Mouse (Mus musculus): ENCODE data around the gene Robo1. TPM values are rescaled to one million over a fixed set of nuclear protein-coding genes. Genes with fewer than 3 reads are reported as not detected.

Robo1 gene
- polyA plus RNA-seq (2012; rRNA removed): 1.3 and 3.5 TPM in 2 replicates

DNA sequence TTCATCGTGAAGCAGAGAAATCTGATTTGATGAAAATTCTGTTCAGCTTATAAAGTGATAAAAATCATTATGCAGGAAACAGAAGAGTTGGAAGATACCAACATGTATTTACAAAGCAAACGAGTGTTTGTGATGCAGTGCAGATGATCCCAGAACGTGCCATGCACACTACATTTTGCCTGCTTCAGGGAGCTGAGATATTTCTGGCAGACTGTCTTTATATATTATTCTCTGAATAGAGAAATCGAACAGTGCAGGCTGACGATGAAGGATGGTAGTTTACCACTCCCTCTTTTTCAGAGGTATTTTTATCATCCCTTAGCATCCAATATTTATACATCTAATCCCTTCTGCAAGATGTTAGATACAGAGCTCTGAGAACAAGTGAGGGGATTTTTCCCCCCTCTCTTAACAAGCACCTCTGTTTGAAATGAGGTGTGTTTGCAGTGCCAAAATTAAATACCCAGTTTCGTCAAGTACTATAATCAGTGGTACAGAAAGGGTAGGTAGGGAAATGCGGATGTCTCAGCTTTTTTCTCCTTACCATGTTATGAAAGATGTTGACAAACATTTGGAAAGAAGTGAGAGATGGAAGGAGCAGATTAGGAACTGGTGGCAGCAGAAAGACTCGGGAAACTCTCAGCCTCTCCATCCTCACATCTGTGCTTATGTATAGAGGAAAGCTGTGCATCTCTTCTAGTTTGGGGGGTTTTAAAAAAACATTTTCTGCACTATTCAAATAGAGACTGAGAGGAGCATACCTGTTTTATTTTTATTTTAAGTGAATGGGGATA, at the start of gene Robo1:
Gene Robo1, plus strand, starts transcription at position 770 of the 794 bp plus-strand sequence.
- DNase-seq (ENCODE audit: low read depth): no peak

DNA sequence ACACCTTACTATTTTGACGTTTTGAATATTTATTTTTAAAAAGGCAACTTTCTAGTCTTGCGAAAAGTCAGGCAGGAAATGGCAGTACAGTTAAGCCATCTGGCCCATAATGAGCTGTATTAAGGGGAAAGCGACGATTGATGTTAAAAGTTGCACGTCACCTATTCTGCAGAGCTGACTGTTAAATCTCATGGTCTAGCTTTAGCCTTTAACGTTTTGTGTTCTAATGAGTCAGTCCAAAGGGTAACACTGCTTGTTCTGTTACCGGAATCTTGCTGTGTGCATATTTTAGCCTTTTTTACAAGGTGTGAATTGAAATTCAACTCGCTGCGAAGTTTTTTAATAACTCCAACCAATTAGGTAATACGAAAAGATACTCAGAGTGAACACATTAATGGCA, 40.3 kb upstream of the Robo1 start:
- no peak for DNase-seq (ENCODE audit: low read depth)

DNA sequence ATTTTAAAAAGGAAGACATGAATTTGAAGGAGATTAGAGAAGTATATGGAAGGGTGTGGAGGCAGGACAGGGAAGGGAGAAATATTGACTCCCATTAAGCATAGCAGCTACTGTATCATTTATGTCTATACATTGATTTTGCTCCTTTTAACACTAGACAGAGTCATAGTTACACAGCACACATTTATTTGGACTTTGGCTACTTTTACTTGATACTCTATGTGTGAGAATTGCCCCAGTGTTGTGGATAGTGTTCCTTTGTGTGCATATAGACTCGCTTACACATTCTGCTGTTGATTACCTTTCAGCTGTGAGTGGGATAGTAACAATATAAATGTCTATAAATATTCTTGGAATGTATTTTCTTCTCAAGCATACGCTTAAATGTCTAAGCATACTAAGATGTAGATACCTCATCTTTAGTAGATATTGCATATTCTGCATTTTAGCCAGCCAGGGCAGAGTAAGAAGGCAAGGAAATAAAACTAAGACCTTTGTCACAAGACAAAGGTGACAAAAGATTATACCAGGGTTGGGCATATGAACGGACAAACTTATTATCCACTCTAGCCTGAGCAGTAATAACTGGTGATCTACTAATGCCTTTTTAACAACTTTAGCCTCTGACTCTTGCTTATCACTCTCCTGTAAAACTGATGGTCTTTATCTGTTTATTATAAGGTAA, 31.6 kb upstream of the Robo1 start:
- no peak for DNase-seq (ENCODE audit: low read depth)

GRCm38 (mm10) chr16:72308331-72308668, 194 bp downstream of the Robo1 start:
- DNase-seq (ENCODE audit: low read depth): no peak

- no peak for DNase-seq (ENCODE audit: low read depth)
Observed at GRCm38 (mm10) chr16:72327321-72327720, 19.2 kb downstream of the Robo1 start.

DNA sequence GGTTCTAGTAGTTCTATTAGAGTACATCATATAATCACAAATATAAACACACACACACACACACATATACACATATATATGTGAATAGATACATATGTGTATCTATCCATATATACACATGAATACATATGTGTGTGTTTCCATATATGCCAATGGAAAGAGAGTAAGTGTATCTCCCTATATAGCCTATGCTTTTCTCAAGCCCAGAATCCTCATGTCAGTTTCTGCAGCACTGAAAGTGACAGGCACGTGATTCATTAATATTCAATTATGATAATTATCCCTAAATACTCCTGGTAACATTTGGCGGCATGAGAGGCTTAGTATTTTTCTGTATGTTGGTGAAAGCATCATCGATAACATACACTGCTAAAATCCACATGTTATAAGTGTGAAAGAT, 20.5 kb downstream of the Robo1 start:
- no peak for DNase-seq (ENCODE audit: low read depth)

DNA sequence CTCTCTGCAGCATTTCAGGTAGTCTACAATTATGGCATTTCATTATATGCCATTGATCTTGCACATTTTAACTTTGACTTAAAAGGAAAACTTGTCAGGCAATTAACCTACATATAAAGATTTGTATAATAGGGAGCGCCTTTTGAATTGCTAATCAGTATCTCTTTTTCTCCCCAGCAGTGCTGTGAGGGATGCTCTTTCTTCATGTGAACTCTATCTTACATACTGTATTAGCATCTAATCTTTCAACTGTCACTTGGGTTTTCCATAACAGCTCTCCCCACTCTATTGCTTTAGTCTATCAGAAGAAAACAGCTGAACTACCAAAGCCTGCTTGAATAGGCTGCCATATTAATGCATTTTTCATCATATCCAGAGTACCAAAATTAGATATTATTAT, 29.7 kb downstream of the Robo1 start:
- no peak for DNase-seq (ENCODE audit: low read depth)

GRCm38 (mm10) chr16:72350422-72350821, 42.3 kb downstream of the Robo1 start:
- DNase-seq (ENCODE audit: low read depth): no peak

- no peak for DNase-seq (ENCODE audit: low read depth)
Observed at GRCm38 (mm10) chr16:72356515-72357357, 48.6 kb downstream of the Robo1 start.

GRCm38 (mm10) chr16:72376896-72377295, 68.8 kb downstream of the Robo1 start:
- DNase-seq (ENCODE audit: low read depth): no peak

DNA sequence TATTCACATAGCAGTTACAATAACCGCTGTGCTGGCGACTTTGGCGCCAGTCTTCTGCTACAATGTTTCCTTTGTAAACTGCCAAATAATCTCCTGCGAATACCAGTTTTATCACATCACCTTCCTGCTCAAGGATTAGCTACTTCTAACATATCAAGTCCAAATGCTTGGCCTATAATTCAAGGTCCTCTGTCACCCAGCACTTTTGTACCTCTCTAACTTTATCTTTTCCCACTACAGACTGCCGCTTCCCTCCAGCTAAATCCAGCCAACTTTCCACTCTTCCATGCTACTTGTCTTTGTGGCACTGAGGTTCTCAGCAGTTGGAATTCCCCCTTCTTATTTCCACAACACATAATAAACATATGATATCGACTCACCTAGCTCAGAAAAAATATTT, 73.7 kb downstream of the Robo1 start:
- no peak for DNase-seq (ENCODE audit: low read depth)

DNA sequence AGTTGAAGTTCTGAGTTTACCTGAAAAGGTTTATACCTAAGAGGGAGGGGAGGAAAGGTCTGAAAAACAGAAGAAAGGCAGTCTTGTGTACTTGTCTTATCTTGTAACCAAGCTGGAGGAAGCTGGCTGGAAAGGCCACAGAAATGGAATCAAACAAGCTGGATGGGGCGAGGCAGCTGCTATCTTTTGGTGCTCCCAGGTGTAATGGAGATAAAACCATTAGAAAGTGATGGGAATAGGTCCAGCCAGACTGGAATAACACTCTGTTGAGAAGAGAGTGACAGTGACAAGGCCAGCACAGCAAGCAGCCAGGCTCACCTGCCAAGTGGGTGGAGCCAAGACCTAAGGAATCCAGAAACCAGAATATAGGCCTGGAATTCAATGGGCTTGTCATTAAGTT, 75.5 kb downstream of the Robo1 start:
- DNase-seq (ENCODE audit: low read depth): no peak

DNA sequence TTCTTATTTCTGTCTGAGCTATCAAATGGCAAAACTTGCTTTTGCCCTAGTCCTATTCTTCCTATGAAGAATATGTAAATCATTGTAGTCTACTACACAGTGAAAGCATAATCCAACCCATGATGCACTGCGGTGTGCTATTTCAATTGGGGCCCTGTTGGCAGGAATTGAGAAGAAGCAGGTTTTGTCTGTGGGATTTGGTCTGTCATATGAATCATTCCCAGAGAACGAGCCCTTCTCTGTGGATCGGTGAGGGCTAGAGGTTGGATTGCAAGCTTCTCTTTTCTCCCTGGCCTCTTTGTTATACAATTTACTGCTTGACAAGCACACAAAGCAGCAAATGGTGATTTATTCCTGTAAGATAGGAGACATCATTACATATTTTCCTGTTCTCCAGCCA, 85.4 kb downstream of the Robo1 start:
- no peak for DNase-seq (ENCODE audit: low read depth)

GRCm38 (mm10) chr16:72398811-72399210, 90.7 kb downstream of the Robo1 start:
- no peak for DNase-seq (ENCODE audit: low read depth)

GRCm38 (mm10) chr16:72402381-72402780, 94.3 kb downstream of the Robo1 start:
- DNase-seq (ENCODE audit: low read depth): no peak

DNA sequence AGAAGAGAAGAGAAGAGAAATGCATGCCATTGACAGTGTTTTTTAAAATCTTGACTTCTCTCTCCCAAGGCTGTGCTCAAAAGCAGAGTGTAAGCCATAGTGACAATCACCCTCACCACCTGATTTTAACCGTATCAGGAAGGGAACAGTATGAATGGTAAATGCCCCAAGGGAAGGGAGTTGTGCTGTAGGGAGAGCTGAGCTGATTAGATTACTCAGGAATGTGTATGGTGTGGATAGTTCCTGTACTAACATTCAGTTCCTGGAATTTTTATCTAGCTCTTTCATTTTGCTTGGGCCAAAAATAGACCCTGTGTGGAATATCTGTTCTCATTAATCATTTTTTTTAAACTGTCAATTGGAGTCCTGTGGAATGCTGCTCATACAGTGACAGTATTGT, 101.7 kb downstream of the Robo1 start:
- no peak for DNase-seq (ENCODE audit: low read depth)

- no peak for DNase-seq (ENCODE audit: low read depth)
Observed at GRCm38 (mm10) chr16:72411669-72412270, 103.7 kb downstream of the Robo1 start.

DNA sequence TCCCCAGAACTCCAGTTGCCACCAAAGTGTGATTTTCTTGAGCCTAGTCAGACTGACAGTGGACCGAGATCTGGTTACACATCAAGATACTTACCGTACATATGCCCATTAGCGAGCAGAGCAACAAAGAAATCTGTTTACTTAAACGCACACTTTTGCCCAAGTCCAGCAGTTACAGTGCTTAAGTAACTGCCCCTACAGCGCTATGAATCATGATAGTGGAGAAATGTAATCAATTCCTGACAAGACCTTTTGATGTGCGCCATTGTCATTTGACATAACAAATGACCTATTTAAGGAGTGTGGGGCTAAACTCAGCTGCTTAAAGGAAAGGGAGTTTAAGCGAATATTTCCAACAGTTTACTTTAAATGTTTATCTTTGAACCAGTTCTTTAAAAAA, 104.8 kb downstream of the Robo1 start:
- DNase-seq (ENCODE audit: low read depth): no peak

- DNase-seq (ENCODE audit: low read depth): no peak
Observed at GRCm38 (mm10) chr16:72419328-72420066, 111.4 kb downstream of the Robo1 start.

- DNase-seq (ENCODE audit: low read depth): no peak
Observed at GRCm38 (mm10) chr16:72422426-72422825, 114.3 kb downstream of the Robo1 start.

DNA sequence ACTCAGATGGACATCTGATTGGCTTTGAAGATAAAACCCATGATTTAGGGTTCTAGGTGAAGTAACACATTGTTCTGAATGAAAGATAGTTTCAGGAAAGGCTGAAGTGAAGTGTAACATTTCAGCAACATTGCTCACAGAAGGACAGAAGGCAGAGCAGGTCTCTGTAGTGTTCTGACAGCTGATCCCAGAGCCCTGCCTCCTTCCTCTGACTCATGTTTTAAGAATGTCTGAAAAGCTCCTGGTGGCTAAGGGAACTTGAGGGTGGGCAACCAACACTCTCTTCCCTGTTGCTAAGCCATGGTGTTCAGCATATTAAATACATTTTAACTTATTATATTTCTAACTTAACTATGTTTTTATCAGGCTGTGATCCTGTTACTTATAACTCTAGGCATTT, 126.3 kb downstream of the Robo1 start:
- no peak for DNase-seq (ENCODE audit: low read depth)
